Mouse (Mus musculus) adrenal gland, adult 18-20 months (tissue): ENCODE measurements around the gene Larp4b. TPM values are rescaled to one million over a fixed set of nuclear protein-coding genes. Genes with fewer than 3 reads are reported as not detected.
"Not testable (repeated sequence)": the region's sequence is repeated elsewhere in the genome, so short reads cannot be mapped to it uniquely, and the experiment has no call there.

Experiments used
- DNase-seq, 2 experiments: peaks; one replicate each; pipeline ENCODE4 v3.0.0; 2021 to 2022; ENCODE audit warnings: low spot score in 2 of 2
- long read RNA-seq, 2 experiments: library from polyadenylated mRNA; stranded (forward); transcript quantifications; one replicate each; pipeline ENCODE4 v2.0.0; 2021
- total RNA-seq, 2 experiments: library from RNA; stranded (reverse); gene quantifications; 1 replicate in 1 of 2; 2 replicates in 1 of 2; pipeline ENCODE4 v1.2.3; 2021

Gene Larp4b
- total RNA-seq: 10 to 100 TPM; 60.5 to 70.0 TPM
- long read RNA-seq, experiment 1, full-length matches to known transcripts: 4 of 21 reads
- long read RNA-seq, experiment 1, partial matches to known transcripts: 13 of 21 reads
- long read RNA-seq, experiment 1, other reads (novel, unspliced or antisense): 4 of 21 reads
- long read RNA-seq, experiment 2, full-length matches to known transcripts: 2 of 22 reads
- long read RNA-seq, experiment 2, partial matches to known transcripts: 16 of 22 reads
- long read RNA-seq, experiment 2, other reads (novel, unspliced or antisense): 4 of 22 reads

DNA sequence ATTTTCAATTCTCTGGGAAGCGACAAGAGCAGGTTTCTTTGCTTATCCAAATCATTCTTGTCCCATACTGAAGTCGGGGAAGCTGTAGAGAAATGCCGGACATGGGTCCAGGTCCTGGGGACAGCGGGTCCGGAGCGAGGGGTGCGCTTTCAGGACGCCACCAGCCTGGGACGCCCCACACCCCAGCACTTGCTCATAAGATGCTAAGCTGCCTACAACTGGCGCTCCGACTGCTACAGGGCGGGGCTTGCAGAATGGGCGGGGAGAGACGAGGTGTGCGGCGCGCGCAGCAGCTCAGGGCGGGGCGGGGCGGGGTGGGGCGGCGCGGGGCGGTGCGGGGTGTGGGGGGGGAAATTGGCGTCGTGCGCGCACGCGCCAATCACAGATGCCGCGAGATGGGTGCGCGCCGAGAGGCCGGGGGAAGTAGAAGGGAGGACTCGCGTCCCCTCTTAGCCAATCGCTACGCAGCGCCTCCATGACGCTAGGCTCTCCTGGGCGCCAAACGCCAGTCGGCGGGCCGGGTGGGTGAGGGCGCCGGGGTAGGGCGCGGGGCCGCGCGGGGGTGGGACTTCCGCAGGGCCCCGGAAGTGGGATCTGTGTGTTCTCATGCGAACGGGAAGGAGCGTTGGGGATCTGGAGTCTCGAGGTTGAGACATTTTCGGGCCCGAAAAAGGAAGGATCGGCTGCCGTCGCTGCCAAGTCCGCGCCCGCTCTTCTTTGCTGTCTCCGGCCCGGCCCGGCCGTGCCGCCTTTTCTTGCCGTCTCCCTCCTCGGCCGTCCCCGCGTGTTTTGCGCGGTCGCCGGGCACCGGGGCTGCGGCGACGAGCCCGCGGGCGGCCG is at the start of gene Larp4b:
Gene Larp4b, plus strand, starts transcription at position 566 of the 840 bp plus-strand sequence.
- peak; percentile 89 to 90 for DNase-seq

DNA sequence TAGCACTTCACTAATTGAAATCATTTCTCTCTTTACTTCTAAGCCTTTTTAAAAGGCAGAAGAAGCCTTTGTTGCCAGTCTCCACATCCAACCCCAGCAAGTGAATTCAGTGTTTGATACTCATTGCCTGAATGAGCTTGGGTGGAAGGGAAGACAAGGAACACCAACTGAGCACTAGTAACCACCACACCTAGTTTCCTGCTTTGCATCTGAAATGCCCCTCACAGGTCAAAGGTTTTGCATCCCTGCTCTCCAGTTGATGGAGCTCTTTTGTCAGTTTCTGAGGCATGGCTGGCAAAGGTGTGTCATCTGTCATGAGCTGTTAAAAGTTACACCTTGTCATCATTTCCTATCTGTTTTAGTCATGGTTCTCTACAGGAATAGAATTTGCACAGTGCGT is 49.0 kb upstream of the Larp4b start:
- DNase-seq: no peak

DNA sequence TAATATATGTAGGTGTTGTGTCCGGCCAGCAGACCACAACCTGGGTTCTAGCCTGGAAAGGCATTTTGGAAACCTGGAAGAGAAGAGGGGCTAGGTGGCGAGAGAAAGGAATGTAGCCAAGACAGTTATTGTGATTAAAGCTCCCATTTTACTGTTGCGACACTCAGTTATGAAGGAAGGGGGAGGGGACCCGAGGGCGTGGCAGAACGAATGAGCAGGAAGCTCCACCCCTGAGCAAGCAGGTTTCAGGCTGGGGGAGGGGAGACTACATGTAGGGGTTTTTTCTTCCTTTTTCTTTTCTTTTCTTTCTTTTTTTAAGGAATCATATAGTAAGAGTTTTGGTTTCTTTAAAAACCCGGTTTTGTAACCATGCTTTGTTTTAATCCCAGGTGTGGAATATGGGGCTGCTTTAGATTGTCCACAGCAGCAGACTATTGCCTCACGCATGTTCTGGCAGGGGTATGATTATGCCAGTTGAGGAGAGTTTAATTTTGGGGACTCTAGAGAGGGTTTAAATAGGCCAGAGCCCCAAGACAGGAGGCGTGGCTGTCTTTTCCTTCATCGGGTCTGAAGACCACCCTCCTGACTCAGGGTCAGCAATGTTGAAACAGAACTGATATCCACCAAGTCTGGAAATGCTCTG is 41.5 kb upstream of the Larp4b start:
- DNase-seq: not testable (repeated sequence)

DNA sequence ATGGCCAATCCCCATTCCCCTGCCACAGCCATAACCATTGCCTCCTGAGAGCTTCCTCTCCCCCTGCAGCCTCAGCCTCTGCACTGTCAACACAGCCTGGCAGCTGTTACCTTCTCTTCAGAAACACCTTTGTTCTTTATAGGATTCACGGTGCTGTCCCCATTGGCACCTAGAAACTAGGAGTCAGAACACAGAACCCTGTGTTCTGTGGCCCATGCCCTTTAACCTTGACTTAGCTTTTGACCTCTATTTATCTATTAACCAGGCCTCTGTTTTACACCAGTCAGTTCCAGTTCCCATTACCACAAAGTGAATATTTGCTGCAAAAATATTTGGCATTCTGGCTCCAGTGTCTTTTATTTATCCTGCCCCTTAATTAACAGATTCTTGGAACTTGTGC is 36.4 kb upstream of the Larp4b start:
- DNase-seq: no peak

DNA sequence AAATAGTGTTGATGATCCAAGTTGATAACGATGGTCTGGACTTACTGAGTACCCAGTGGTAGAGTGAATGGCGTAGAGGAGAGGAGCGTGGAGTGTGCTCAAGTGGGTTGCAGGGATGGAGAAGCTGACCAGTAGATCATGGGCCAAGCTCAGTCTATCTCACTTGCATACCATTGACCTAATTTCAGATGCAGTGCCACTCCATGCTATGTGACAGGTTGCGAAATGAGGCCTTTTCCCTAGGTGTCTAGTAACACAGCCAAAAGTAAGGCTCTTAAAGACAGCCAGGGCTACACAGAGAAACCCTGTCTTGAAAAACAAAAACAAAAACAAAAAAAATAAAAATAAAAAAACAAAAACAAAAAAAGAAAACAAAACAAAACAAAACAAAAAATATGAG is 35.0 kb upstream of the Larp4b start:
- no peak for DNase-seq

DNA sequence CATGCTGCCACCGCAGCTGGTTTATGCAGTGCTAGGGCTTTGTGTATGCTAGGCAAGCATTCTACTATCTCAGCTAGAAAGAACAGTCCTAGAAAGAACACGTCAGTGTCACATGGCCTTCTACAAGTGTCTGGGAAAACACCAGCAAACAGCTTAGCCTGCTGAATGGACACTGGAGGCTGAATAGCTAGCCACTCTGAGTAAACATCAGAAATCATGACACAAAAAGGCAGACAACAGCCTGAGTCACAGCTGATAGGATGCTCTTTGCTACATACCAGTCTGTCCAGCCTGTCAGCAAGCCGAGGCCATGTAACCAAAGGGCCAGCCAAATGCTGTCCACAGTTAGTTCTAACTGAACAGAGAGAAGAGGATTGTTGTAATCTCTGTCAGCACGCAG is 32.3 kb upstream of the Larp4b start:
- DNase-seq: peak in 1 of 2 experiments; percentile 8

DNA sequence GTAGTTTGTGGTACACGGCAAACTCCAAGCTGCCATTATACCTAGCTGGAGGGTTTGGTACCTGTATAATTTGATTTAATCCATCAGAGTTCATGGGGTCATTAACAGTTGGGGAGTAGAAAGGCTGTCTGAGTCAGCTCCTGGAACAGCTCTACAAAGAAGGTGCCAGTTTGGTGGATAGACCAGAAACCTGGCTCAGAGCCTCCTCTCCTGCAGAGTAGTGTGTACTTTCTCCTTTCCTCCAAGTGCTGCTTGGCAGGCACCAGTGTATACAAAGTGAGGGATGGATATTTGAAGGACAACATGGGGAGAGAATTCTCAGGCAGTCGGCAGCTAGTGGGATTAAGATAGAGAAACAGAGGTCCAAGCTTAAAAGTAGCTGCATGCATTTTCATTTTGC is 29.5 kb upstream of the Larp4b start:
- DNase-seq: no peak

DNA sequence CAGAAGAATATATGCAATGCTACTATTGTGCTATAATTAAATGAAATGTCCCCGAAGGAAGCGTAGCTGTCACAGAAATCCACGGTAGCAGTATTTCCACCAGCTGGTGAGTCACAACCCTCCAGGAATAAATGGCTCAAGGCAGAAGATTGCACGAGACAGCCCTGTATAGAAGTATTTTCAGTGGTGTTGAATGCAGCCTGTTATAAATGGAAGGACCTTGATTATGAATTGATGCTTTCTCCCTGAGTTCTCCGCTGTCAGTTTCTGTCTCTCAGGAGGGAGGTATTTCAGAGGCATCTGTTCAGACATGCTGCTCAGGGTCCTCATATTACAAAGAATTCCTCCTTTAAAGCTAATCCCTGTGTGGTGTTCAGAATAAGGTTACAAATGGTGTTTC is 27.6 kb upstream of the Larp4b start:
- no peak for DNase-seq

DNA sequence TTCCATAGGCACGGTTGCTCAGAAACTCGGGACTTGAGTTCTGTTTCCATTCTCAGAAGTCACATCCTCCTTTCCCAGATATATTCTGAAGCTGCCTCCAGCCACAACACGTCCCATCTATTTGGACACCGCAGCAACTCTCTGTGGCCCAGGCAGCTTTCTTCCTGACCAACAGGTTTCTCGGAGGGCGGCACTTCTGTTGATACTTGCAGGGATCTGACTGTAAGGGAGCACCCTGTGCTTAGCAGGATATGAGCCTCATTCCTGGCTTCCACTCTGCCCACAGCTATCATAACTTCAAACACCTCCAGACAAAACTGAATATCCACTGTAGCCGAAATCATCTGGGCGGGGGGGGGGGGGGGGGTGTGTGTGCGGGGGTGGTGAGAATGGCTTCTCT is 22.7 kb upstream of the Larp4b start:
- no peak for DNase-seq

DNA sequence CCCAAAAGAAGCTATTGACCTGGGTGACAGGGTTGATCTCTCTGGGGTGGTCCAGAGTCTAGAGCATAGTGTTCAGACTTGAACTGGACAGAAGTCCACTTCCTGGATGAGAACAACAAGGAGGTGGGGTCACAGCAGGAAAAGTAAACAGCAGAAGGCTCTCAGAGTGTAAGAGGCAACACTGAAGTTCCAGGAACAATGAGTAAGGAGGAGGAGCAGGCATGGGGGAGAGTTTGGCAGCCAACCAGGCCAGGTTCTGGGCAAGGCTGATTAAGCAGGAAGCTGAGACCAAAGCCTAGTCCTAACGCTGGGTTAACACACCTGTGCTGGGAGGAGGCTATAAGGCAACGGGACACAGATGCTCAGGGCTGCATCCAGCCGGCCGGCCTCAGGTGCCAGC is 19.9 kb upstream of the Larp4b start:
- DNase-seq: no peak

DNA sequence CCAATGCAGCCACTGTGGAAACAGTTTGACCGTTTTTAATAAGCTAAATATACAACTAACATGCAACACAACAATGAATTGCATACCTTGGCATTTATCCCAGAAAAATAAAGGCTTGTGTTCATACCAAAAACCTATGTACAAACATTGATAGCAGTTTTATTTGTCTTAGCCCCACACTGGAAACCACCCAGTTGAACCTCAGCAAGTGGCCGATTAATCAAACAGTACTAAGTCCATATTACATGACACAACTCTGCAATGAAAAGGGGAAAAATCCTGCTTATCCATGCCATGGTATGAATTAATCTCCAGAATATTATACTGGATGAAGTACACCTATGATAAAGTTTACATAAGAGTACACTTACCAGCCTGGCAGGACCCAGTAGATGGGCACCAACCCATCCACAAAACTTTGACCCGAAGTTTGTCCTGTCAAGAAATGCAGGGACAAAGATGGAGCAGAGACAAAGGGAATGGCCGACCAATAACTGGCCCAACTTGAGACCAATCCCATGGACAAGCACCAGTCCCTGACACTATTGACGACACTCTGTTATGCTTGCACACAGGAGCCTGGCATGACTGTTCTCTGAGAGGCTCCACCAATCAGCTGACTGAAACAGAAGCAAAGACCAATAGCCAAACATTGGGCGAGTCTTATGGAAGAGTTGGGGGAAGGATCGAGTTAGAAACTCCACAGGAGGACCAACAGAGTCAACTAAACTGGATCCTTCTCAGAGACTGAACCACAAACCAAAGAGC is 17.7 kb upstream of the Larp4b start:
- no peak for DNase-seq

DNA sequence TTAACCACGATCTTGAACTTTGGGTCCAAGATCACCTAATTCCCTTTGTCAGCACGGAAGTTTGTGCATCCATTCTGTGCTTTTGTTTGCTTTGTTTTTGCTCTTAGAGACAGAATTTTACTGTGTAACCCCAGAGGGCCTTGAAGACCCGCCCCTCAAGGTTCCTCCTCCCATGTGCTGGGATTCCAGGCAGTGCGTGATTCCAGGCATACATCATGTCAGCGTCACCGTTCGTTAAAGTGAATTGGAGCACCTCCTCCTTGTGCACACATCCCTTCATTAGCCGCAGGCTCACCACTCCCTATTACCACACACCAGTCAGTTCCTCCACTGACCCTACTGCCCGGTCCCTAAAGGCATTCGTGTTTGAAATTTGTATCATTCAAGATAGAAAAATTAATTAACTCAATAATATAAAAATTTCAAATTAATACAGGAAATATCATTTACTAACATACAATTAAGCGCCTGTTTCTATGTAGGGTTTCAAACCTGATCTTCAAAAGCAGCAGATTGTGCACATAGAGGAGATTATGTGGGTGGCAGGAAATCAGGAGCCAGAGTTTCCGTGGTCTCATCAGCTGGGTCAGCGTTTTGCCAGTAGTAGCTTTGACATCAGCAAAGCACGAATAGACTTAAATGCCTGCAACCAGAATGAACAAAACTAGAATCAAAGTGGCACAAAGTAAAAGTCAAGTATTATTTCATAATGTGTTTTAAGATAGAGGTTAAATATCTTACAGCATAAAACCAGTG is 11.4 kb upstream of the Larp4b start:
- DNase-seq: no peak

DNA sequence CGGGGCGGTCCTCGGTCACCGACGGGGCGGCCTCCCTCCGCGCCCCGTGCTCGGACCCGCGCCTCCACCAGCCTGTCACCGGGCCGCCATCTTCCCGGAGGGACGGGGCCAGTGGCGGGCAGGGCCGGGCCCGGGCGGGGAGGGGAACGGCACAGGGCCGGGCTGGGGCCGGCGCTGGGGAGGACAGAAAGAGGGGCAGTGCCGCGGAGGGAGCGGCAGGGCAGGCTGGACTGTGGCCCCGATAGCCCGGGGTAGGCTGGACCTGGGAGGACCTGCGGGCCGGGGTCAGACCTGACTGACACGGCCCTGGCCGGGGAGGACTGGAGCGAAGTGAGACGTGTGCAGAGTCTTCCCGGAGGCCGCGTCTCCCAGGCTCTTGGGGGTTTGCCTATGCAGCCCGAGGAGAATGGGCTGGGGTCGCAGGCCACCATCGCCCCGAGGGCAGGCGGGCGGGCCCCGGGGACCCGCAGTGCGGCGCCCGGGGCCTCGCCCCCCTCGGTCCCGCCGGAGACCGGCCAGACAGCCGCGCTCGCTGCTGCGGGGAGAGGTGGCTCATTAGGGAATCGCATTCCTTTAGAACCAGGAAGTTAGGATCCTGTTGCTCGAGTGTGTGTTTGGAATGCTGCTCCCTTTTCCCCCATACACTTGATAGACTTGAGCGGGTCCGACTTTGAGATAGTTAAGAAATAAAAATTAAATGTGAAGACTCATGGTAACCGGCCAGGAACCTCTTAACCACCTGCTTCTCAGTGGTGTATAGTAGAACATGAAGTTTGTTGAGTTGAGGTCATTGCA is 702 bp downstream of the Larp4b start:
- peak; percentile 50 to 57 for DNase-seq

DNA sequence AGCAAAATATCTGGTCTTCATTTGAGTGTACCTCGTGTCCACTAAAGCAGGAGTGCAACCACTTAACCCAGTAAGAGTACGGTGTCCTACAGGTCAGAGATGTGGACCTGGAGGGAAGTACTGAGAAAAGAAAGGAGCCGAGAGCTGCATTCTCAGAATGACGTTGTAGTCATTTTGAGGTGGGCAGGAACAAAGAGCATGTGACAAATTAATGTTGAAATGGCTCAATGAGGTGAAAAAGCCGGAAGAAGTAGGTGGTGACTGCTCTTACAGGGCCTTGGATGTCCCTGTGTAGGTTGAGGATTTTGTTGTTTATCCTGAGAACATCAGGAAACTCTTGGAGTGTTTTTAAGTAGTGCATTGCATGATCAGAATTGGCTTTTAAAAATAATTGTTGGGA is 5.6 kb downstream of the Larp4b start:
- DNase-seq: no peak

DNA sequence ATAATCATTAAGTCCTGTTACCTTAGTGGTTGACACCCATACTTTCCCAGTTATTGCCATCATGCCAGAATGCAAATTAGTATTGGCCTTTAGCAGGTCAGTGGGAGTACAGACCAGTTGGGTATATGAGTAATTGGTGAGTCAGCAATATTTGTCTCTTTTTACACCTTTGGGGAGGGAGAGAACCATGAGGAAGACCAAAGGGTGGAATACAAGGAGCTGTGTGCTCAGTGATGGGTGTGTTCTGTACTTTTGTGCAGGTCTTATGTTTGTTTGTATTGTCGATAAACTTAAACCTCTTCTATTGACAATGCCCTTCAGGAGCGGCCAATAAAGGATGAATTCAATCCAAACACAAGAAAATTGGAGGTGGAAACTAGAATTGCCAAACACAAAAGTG is 6.8 kb downstream of the Larp4b start:
- DNase-seq: no peak

DNA sequence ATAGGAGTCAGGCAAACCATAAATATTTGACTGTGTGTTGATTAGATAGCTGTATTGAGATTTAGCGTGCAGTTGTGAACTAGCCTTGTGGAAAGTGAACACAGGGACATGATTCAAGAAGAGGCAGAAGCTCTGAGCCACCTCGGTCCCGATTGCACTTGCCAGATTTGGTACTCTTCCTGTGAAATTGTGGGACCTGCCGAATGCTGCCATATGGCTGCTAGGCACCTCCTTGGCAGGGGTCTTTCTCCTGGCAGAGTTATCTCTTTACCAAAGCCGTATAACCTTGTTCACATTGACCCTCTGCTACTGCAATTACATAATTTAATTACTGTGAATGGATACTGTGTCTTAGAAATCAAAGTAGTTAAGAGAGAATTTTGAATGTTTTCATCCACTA is 12.6 kb downstream of the Larp4b start:
- DNase-seq: no peak

DNA sequence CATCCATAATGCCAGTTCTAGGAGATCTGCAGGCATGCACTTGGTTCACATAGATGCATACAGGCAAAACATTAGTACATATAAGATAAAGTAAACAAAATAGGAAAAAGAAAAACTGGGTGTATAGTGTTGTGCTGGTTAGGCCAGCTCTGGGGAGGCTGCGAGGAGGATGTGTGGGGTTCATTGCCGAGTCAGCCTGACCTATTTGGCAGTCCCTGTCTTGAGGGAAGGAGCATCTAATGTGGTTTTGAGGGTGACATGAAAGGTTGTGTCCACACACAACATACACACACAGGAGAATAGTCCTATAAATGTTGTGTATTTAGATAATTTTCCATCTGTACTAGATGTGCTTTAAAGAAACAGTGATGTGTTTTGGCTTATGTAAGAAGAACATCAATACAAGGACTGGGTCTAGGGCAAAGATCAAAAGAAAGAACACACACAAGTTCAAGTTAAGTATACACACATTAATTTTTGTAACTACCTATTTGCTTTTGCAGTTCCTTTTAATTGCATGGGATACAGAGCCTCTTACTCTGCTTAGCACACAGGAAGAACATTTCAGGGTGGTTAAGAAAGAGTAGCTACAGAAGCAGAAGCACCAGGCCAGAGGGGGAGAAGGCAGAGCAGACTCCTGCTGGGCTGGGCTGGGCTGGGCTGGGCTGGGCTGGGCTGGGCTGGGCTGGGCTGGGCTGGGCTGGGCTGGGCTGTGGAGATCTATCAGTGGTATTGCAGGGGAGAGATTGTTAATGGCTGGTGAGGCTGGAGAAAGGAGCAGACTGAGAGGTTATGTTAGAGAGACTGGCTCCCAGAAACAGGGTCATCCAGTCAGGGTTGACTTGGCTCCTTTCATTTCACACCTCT is 13.5 kb downstream of the Larp4b start:
- DNase-seq: no peak

DNA sequence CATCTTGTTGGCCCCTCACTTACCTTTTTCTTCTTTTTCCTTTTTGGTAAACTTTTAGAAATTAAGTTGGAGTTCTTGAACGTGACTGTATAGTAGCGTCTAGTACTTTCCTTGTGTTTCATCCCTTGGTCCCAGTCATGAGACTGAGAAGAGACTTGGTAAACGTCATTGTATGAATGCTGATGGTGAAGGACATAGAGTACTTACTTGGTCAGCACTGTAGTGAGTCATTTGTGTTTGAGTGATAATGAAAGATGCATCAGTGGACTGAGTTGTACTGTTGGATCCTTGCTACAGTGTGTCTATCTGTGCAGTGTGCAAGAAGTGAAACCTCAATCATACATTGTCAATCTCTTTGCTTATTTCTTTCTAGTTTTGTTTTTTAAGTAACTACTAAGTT is 20.1 kb downstream of the Larp4b start:
- DNase-seq: no peak
